22 mouse cellular contexts compared by ENCODE assay signal in genomic region chr14:61787746-61788145, GRCm38 (mm10).
DNase-seq lines count a peak whose midpoint lies in the region; ATAC-seq and TF ChIP-seq lines count a peak whose summit lies in the region.
"Had no signal": no experiment of that assay in that cellular context is flagged by ENCODE, and none has a peak within 500 bp of the region (broad histone marks: within the 10 kb centered on the region; RNA-seq: fewer than 3 reads in every experiment).

No protein-coding gene starts in this region.

- intact Hi-C loops in left cerebral cortex, postnatal 14 days (cut with DNase I) = no loop called here

- H3K36me3 ChIP-seq in heart, embryonic 10.5 days = no peaks in the 10 kb centered on the region
- H3K36me3 ChIP-seq in hindbrain, postnatal 0 days (ENCODE audit: insufficient read depth, low read length) = no peaks in the 10 kb centered on the region
- H3K36me3 ChIP-seq: embryonic facial prominence, embryonic 13.5 days; heart, embryonic 13.5 days; limb, embryonic 12.5 days; midbrain, embryonic 10.5 days had no signal

- no peak overlapping the region for H3K4me2 ChIP-seq in hindbrain, postnatal 0 days (ENCODE audit: low read depth, low read length)
- H3K4me2 ChIP-seq: embryonic facial prominence, embryonic 13.5 days; heart, embryonic 13.5 days; limb, embryonic 12.5 days; liver, embryonic 11.5 days had no signal

- H3K9ac ChIP-seq in hindbrain, postnatal 0 days (replicated peaks; ENCODE audit: low read length) = no peak overlapping the region
- H3K9ac ChIP-seq: embryonic facial prominence, embryonic 13.5 days; heart, embryonic 13.5 days; limb, embryonic 12.5 days; liver, postnatal 0 days had no signal

- no peak for TF ChIP-seq CTCF in hindbrain, postnatal 0 days (IDR thresholded peaks at IDR 0.05; ENCODE audit: low read depth)

- DNase-seq in heart, adult 11 months = peak; percentile 71
- DNase-seq in heart, embryonic 10.5 days (ENCODE audit: low spot score) = no peak
- DNase-seq in thymus, postnatal 10 days (ENCODE audit: low spot score in 2 of 2) = peak; percentile 38
- no peak for DNase-seq in hindbrain, postnatal 0 days (ENCODE audit: low spot score)
- no peak for DNase-seq in left cerebral cortex, postnatal 14 days (ENCODE audit: low spot score in 2 of 2)
- DNase-seq: adrenal gland, postnatal 14 days; cerebellum, adult 8-10 months; cerebellum, postnatal 36 days; embryo, embryonic 11 days; heart, postnatal 14 days; kidney, adult 2 months; liver, postnatal 0 days had no signal

- WGBS in heart, embryonic 10.5 days = 80% methylated on average over 4 of the region's 4 CpGs
- WGBS in hindbrain, postnatal 0 days = 85% methylated on average over 4 of the region's 4 CpGs

- H3K27ac ChIP-seq in heart, embryonic 10.5 days = no peak overlapping the region
- H3K27ac ChIP-seq in hindbrain, postnatal 0 days = no peak overlapping the region
- H3K27ac ChIP-seq: embryonic facial prominence, embryonic 13.5 days; heart, embryonic 13.5 days; kidney, postnatal 0 days; limb, embryonic 12.5 days; midbrain, embryonic 10.5 days had no signal

- peak; percentile 96 for ATAC-seq in inflammation-experienced regulatory T-cells, adult 6 months
- no peak for ATAC-seq in erythroblast, adult 5-6 weeks (replicated peaks; ENCODE audit: low FRiP score, poor library complexity, severe bottlenecking)
- no peak for ATAC-seq in hindbrain, postnatal 0 days
- ATAC-seq: forebrain, embryonic 14.5 days; liver, postnatal 0 days; lung, postnatal 0 days had no signal

- no peaks in the 10 kb centered on the region for H3K9me3 ChIP-seq in heart, embryonic 10.5 days
- no peaks in the 10 kb centered on the region for H3K9me3 ChIP-seq in hindbrain, postnatal 0 days (ENCODE audit: low read length)
- H3K9me3 ChIP-seq: embryonic facial prominence, embryonic 13.5 days; limb, embryonic 12.5 days had no signal

- no peaks in the 10 kb centered on the region for H3K4me1 ChIP-seq in heart, embryonic 10.5 days
- no peaks in the 10 kb centered on the region for H3K4me1 ChIP-seq in hindbrain, postnatal 0 days (ENCODE audit: insufficient read depth, low read length)
- H3K4me1 ChIP-seq: heart, embryonic 13.5 days; midbrain, embryonic 10.5 days had no signal

- H3K4me3 ChIP-seq in heart, embryonic 10.5 days = no peak overlapping the region
- no peak overlapping the region for H3K4me3 ChIP-seq in hindbrain, postnatal 0 days (ENCODE audit: low read length)
- H3K4me3 ChIP-seq: embryonic facial prominence, embryonic 13.5 days; heart, embryonic 13.5 days; limb, embryonic 12.5 days; midbrain, embryonic 10.5 days had no signal

- no peaks in the 10 kb centered on the region for H3K27me3 ChIP-seq in heart, embryonic 10.5 days (ENCODE audit: insufficient read depth, poor library complexity, severe bottlenecking)
- H3K27me3 ChIP-seq in hindbrain, postnatal 0 days (ENCODE audit: insufficient read depth, low read length) = no peaks in the 10 kb centered on the region
- H3K27me3 ChIP-seq: embryonic facial prominence, embryonic 13.5 days; heart, embryonic 13.5 days; limb, embryonic 12.5 days had no signal

Comparison
In these comparisons a context has a peak if more than half of its experiments do, and no peak if none do; other contexts are left out.
1. DNase-seq: peak in heart, adult 11 months (single experiment) and thymus, postnatal 10 days (2 of 2); none in heart, embryonic 10.5 days (single experiment), hindbrain, postnatal 0 days (single experiment) and left cerebral cortex, postnatal 14 days (0 of 2).